Mouse (Mus musculus) kidney, adult 2 months (tissue): ENCODE measurements at regions not wholly inside any gene's neighbourhood (a gene's known extent, or its start where the extent isn't known, plus 50 kb on each side); places are given as distances from the start of the nearest gene placed in this dataset.

ENCODE experiments used
- DNase-seq: peaks from one replicate; pipeline ENCODE4 v3.0.0; 2021
- H3K27ac ChIP-seq: fragments of 200-500 bp; 2 replicates; pipeline ENCODE4 v1.5.1; 2012; ENCODE audit warnings: low read depth, low read length, control low read depth, inconsistent platforms; ENCODE audit not compliant: insufficient read depth
- H3K27me3 ChIP-seq: fragments of 200-500 bp; replicated peaks from 2 replicates; pipeline ENCODE4 v1.6.1; 2012; ENCODE audit warnings: mild to moderate bottlenecking, moderate library complexity, low read length, inconsistent platforms; ENCODE audit not compliant: control insufficient read depth, insufficient read depth
- H3K36me3 ChIP-seq: fragments of 200-500 bp; 2 replicates; pipeline ENCODE4 v1.6.1; 2012; ENCODE audit warnings: mild to moderate bottlenecking, moderate library complexity, low read length, inconsistent platforms; ENCODE audit not compliant: control insufficient read depth, insufficient read depth
- H3K4me1 ChIP-seq: fragments of 200-500 bp; 2 replicates; pipeline ENCODE4 v1.6.1; 2011; ENCODE audit warnings: low read length; ENCODE audit not compliant: control insufficient read depth, insufficient read depth
- H3K4me3 ChIP-seq: fragments of 200-500 bp; 2 replicates; pipeline ENCODE4 v1.5.1; 2011; ENCODE audit warnings: mild to moderate bottlenecking, low read depth, low read length, control low read depth; ENCODE audit not compliant: insufficient read depth
- CTCF ChIP-seq: fragments of 200-500 bp; conservative IDR thresholded peaks from 2 replicates; pipeline ENCODE4 v1.5.1; 2011; ENCODE audit warnings: low read depth, mild to moderate bottlenecking, control low read depth, low read length, moderate library complexity, mixed read lengths; ENCODE audit not compliant: insufficient read depth, insufficient read length
- POLR2A ChIP-seq: fragments of 200-500 bp; IDR thresholded peaks from one replicate; pipeline ENCODE4 v1.6.1; 2011; ENCODE audit warnings: low read depth, low read length, control low read depth
- WGBS: fragments of 180-500 bp; shearing (Covaris S2); methylation state at CpG from one replicate; pipeline ENCODE4 v1.1.7; 2018; 5-methylcytosine and 5-hydroxymethylcytosine counted together

DNA sequence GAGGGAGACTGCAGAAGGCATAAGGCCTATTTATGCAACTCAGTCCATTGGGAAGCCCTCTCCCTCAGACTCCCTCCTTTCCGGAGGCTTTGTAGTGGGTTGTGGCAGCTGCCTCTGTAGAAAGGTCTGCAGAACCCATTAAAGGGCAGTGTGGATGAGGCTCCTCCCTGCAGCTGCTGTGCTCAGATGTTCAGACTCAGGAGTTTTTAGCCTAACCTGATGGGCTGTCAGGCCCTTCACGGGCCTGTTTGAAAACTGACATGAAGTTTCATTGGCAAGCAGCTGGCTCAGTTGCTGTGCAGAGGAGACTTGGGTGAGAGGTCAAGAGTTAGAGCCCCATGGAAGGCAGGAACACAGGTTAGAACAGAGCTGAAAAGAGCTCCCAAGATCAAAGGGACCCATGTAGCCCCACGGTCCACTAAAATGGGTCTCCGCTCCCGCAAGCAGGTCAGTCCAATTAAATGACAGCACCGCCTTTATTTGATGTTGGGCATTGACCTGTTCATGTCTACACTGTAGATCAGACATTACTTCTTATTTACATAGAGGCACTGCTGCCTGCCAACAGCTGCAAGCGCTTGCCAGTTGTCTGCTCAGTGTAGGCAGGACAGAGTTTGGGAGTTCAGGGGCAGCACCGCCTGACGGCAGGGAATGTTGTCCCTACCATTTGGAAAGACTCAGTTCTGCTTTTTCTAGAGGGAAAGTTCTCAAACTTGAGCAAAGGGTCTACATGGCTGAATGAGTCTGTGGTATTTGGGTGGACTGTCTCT is 53.8 kb upstream of the Usp46 start:
- DNase-seq = no peak
- TF ChIP-seq POLR2A (no peak), CTCF (no peak)
- H3K4me3 ChIP-seq = no peak overlapping the region
- no peaks in the 10 kb centered on the region for H3K27me3 ChIP-seq
- no peaks in the 10 kb centered on the region for H3K36me3 ChIP-seq
- no peaks in the 10 kb centered on the region for H3K4me1 ChIP-seq
- WGBS = 68% methylated on average over 9 of the region's 9 CpGs
- H3K27ac ChIP-seq = no peak overlapping the region

DNA sequence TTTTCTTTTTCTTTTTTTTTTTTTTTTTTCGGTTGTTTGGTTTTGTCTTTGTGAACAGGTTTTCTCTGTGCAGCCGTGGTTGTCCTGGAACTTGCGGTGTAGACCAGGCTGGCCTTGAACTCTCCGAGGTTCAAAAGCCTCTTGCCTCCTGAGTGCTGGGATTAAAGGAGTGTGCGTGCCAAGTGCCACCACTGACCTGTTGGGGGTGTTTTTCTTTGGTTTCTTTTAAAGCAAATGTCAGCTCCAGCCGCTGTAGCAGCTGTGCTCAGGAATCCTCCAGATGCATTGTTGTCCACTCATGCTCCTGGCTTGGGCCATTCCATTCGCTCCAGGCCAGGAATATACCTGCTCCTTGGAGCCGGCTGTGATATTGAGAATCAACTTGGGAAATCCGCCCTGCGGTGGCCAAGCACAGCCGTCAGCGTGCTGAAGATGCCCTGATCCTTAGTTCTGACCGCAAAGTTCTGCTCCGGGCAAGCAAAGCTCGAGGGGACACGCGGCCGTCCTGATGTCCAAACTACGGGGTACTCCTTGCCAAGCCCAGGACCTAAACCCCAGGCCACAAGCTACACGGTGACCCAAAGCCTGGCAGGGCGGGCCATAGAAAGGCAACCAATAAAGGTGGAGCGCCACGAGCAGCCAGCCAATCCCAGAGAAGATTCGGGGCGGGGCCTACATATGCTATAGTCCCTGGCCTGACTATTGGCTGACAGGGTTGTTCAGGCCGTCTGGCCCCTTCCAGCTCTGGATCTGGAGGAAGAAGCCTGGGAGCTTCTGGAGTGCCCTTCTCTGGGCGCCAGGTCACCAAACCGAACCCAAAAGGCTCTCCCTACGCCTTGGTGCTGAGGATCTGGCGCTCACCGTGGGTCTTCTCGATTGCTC is 58.0 kb upstream of the Usp46 start:
- H3K36me3 ChIP-seq = no peaks in the 10 kb centered on the region
- H3K27ac ChIP-seq = no peak overlapping the region
- peak overlapping the region; percentile 46 for H3K4me3 ChIP-seq
- TF ChIP-seq CTCF (no peak), POLR2A (no peak)
- 68% methylated on average over 32 of the region's 32 CpGs for WGBS
- H3K4me1 ChIP-seq = no peaks in the 10 kb centered on the region
- H3K27me3 ChIP-seq = no peaks in the 10 kb centered on the region
- DNase-seq = peak; percentile 77

DNA sequence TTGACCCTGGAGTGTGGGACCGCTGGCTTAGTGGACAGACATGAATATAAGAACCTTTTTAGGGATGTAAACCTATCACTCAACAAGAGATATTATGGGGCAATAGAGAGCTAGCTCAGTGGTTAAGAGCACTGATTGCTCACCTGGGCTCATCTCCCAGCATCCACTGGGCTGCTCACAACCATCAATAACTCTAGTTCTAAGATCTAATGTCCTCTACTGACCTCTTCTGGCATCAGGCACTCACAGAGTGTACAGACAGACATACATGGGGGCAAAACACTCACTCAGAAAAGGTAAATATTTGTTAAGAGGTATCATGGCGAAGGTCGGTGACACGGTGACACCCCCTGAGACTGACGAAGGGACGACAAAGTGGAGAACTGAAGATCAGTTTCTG is 59.3 kb upstream of the Usp46 start:
- 75% methylated on average over 6 of the region's 6 CpGs for WGBS
- Histone ChIP-seq H3K27me3 (no peaks in the 10 kb centered on the region), H3K27ac (no peak overlapping the region)

DNA sequence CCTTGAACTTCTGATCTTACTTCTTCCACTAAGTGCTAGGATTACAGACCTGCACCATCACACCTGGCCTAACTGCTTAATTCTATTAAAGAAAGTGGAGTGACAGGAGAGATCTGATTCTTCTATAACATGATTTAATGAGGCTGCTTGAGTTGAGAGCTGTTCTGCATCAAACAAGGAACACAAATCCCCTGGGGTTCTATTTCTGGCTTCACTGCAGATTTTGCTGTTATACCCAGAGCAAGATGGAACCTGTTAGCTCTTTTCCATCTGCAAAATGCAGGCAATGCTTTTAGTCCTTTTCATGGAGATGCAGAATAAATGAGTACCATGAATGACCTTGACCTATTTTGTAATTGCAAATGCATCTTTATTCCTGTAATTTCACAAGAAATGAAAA is 61.4 kb upstream of the Usp46 start:
- DNase-seq = no peak
- H3K4me3 ChIP-seq = no peak overlapping the region
- TF ChIP-seq CTCF (no peak), POLR2A (no peak)
- no peaks in the 10 kb centered on the region for H3K4me1 ChIP-seq
- H3K27me3 ChIP-seq = no peaks in the 10 kb centered on the region
- H3K36me3 ChIP-seq = no peaks in the 10 kb centered on the region
- H3K27ac ChIP-seq = no peak overlapping the region

More for the DNA sequence above, 59.3 kb upstream of the Usp46 start:
- no peaks in the 10 kb centered on the region for H3K4me1 ChIP-seq
- no peak overlapping the region for H3K4me3 ChIP-seq
- no peaks in the 10 kb centered on the region for H3K36me3 ChIP-seq
- DNase-seq = peak; percentile 6
- no peak for TF ChIP-seq POLR2A
- peak; percentile 29; the same call in 1 of the 2 replicates for TF ChIP-seq CTCF

DNA sequence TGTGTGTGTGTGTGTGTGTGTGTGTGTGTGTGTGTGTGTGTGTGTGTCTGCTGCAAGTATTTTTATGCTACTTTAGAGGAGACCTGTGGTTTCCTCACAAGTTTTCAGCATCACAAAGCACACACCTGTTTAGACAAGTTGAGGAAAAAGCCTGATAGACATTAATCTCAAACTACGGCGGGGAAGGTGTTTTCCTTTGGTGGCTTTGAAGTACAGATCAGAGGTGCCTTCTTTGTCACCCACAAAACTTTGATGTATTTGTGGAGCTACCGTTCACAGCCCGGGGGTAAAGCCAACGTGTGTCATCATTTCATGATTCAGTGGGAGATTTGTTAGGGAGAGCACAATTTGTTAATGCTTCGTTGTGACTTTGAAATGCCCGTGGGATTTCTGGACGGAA is 62.4 kb upstream of the Rasl11b start:
- Histone ChIP-seq H3K4me3 (no peak overlapping the region), H3K36me3 (no peaks in the 10 kb centered on the region), H3K4me1 (no peaks in the 10 kb centered on the region), H3K27ac (no peak overlapping the region), H3K27me3 (no peaks in the 10 kb centered on the region)
- WGBS = 53% methylated on average over 8 of the region's 8 CpGs
- DNase-seq = no peak
- TF ChIP-seq CTCF = no peak
- TF ChIP-seq POLR2A = no peak

DNA sequence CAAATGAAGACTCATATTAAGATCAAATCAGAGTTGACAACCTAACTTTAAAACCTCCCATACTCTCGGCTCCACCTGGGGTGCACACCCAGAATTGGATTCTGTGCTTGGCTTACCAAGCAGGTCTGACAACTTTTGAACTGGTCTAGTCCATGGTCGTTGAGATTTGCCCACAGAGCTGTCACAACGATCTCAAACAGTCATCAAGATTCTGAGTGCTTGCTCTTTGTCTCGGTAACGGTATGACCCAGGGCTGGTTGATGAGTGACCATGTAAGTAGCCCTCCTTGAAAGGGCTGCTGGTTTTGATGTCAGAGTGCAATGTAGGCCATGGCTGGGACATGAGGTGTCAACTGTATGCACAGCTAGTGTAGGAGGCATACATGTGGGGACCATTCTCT is 58.7 kb upstream of the Rasl11b start:
- DNase-seq = peak; percentile 35
- TF ChIP-seq CTCF (no peak), POLR2A (no peak)
- no peaks in the 10 kb centered on the region for H3K4me1 ChIP-seq
- no peak overlapping the region for H3K4me3 ChIP-seq
- no peaks in the 10 kb centered on the region for H3K27me3 ChIP-seq
- H3K36me3 ChIP-seq = no peaks in the 10 kb centered on the region
- no peak overlapping the region for H3K27ac ChIP-seq
- WGBS = 40% methylated on average over 5 of the region's 5 CpGs

DNA sequence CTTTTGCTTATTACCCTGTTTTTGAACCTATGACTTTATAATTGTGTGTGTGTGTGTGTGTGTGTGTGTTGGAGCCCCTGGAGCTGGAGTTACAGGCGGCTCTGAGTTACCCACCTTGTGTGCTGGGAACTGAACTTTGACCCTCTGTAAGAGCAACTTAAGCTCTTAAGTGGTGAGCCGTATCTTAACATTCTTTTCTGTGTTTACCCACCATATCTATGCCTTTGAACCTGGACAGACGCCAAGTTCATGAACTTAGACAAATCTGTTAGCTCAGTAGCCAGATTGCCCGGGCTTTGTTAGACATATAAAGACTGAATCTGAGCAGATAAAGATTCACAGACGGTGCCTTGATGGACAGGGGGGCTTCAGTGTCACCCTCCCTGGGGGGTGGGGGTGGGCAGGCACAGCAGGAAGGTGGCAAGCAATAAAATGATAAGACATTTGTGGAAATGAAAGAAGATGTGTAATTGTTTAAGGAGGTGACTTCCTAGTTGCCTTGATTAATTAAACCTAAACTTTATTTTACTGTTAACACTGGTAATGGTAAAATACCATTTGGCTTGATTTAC is 58.1 kb upstream of the Rasl11b start:
- Histone ChIP-seq H3K4me1 (no peaks in the 10 kb centered on the region), H3K4me3 (no peak overlapping the region), H3K27me3 (no peaks in the 10 kb centered on the region), H3K27ac (no peak overlapping the region), H3K36me3 (no peaks in the 10 kb centered on the region)
- TF ChIP-seq CTCF = no peak
- DNase-seq = no peak
- 33% methylated on average over 5 of the region's 5 CpGs for WGBS
